Mouse (Mus musculus) thymus, postnatal 36 days (tissue): ENCODE measurements around the gene Epha7.

Experiments used
- DNase-seq, 2 experiments: peaks; one replicate each; pipeline ENCODE4 v3.0.0; 2022; ENCODE audit warnings: mixed read lengths in 2 of 2

The Epha7 gene

DNA sequence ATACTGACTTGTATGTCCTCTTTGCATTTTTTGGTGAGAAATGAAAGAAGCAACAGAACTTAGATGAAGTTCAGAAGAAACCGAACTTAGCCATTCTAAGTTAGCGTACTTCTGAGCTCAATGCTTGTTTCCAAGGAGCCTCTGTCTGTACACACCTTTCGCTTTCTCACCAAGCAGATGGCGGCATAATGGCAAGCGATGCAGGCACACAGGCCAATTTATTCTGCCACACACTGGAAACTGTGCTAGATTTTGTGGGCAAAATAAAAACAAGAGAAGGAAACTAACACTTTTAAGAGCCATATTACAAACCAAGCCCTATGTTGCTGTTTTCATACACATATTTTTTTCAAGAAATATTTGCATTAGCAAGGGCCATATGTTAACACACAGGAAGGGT is 88.6 kb downstream of the Epha7 start:
- no peak for DNase-seq

DNA sequence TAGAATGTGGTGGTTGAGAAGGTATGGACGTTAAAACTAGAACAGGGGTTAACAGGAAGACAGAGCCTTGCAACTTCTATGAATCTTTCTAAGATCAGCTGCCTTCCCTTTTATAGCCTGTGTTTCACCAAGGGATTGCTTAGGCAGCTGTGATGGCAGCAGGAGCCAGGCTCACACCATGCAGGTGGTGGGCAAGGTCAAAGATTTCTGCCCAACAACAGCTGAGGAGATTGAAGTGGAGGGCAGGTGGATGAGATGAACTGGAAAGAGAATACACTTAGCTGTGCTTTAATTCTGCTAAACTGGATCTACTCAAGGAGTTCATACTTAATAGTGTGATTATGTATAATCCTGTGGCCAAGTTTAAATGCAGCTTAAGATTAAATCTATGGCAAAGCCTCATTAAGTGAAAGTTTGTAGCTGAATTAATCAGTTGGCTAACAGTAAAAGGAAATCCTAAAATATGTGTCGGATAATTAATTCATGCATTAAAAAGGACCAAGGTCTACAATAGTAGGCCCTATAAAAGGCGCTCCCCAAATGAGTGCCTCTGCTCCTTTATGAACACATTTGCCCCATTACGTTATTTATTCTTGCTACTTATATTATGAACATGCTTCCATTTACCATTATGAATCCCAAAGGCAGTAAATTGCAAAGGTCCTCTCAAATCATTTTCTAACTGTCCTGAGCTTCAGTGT is 89.2 kb downstream of the Epha7 start:
- no peak for DNase-seq

DNA sequence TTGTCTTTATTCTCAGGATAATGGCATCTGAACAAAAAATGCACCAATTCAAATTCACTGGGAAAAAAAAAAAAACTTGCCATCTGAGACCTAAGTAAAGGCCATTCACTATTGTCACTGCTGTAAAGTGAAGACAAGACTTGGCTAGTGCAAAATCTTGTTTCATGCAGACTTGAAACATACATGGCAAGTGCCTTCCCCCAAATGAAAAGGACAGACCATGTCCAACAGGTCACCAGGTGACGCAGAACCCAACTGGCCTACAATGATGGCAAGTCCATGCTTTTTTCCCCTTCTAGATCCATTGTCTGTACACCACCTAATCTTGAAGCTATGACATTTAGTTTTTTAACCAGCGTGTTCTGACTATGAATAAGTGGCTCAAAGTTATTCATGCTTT is 94.1 kb downstream of the Epha7 start:
- no peak for DNase-seq

DNA sequence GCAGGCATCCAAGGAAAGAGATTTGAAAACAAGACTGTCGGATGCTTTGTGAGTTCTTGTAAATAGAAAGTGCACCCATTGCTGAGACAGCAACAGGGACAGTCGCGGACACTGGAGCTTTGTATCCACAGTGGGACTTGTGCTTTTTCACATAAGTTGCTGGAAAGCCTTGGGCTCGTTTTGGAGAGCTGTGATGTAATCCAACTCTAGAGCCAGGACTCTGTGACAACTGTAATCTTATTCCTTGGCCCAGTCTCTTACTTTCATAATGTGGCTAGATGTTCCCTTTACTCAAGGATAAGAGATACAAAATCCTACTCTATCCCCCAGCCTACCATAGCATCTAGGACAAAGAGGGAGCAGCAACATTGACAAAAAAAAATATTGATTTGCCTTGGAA is 97.2 kb downstream of the Epha7 start:
- no peak for DNase-seq

DNA sequence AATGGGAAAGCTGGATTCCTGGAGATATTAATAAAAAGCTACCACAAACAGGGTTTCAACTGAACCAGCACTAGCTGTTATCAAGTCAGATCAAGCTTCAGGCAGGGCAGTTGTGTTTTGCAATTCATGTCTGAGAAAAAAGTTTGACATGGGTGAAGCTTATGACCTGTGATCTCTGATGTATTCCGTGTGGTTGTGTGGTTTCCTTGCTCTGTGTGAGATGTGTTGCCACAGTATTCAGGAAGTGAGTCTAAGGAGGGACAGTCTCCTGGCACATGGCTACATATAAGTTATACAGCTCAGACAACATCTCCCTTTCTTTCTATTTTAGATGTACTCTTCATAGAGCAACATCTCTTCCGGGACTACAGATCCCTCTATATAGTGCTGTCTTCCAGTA is 99.1 kb downstream of the Epha7 start:
- no peak for DNase-seq

DNA sequence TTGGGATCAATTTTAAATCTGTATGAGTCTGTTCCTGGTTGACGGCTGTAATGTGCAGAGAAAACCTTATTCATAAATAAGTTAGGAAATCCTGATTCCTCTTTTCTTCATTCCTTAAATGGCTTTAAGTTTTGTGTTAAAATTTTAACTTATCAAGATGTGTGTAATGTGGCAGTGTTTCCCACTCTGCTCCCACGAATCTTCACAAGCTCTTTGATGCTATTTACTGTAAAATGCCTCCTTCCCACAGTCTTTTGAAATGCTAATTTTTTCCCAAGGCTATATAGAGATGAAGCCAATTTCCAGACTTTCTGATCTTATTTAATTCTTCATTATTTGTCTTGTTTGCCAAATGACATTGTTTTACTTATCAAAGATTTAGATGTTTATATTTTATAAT is 100.7 kb downstream of the Epha7 start:
- DNase-seq, result no peak

DNA sequence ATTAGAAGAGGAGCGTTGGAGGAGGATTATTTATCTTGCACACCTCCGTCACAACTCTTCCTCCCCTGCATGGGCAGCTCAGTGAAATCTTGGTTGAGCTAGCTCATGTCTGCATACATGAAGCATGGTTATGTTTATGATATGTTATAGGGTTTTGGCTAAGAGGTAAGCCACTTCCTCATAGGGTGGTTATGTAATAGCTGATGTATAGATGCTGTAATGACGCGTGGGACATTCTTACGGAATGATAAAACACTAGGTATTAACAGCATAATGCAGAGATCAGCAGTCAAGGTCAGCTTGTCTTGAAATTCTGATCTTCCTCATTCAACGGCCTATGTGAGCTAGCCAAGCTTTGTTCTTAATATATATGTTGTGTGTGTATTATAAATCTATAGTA is 107.7 kb downstream of the Epha7 start:
- no peak for DNase-seq

DNA sequence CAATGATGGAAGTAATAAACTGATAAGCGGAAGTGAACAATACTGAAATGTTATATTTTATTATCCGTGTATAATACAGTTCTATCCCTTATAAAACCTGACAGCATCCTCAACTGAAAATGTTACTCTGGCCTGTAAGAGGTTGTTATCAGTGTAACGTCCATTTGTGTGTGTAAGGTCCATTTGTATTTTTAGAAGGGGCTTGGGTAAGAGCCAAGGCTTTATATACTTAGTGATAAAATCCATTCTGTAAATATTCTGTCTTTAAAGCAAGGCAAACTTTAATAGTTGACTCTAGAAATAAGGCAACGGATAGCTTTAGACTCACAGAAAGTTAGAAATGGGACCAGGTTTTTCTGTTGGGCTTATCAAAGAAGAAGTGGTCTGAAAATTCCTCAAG is 113.1 kb downstream of the Epha7 start:
- DNase-seq, result no peak

DNA sequence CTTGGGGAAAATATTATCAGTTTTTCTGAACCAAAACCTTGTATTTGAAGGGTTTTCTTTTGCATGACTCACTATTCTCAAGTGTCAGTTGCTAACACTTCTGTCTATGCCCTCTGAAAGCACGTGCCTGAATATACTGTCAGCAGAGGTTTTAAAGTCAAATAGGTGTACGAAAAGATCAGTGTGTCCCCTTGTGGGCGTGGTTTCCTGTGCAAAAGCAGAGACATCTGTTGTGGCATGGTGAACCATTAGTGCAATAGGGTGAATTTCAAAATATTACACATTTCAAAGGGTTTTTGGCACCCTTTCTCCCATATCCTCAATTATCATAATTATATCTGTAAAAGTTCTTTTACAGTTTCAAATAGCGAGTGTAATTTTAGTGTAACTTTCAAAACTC is 120.5 kb downstream of the Epha7 start:
- DNase-seq, result no peak

DNA sequence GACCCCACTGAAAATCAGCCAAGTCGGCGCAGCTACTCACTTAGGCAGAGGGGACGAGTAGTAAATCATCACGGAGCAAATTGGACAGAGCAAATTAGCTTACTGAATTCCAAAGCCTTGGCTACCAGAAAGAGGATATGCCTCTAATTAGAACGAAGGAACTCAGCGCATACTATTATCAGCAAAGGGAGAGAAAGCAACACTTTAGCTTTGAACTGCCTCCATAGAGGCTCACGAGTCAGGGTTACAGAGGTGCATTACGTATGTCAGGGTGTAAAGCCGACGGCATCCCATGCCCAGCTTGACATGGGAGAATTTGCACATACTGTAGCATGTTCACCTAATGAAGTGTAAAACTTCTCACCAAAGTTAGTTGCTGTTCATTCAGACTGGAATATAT is 121.9 kb downstream of the Epha7 start:
- DNase-seq, result no peak

DNA sequence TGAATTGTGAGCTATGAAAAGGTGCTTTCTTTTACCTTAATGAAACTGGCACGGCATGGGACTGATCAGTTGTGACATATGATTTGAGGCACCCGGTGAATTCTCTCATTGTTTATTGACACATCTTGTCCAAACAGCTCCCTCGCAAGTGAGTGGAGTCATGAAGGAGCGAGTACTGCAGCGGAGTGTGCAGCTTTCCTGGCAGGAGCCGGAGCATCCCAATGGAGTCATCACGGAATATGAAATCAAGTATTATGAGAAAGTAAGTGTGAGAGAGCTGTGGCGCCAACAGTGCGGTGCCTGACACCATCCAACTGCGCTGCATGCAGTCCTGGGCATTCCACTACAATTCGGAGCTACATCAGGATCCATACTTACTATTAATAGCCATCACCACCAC is 122.6 kb downstream of the Epha7 start:
- DNase-seq, result no peak

DNA sequence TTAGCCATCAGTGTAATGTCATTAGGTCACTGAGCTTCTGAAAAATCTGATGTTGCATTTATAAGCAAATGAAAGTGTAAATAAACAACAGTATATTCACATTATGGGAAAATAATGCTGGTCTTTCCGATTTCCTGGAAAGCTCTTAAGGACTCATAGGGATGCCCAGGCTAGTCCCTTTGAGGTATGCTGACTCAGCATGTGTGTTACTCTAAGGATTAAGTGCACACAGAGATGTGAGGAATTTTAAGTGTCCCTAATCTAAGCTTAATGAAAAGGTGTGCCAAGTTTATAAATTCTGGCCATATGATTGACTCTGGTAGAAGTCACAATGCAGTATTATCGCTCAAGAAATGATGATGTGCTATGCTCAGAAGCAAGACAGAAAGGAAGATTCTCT is 127.8 kb downstream of the Epha7 start:
- no peak for DNase-seq

DNA sequence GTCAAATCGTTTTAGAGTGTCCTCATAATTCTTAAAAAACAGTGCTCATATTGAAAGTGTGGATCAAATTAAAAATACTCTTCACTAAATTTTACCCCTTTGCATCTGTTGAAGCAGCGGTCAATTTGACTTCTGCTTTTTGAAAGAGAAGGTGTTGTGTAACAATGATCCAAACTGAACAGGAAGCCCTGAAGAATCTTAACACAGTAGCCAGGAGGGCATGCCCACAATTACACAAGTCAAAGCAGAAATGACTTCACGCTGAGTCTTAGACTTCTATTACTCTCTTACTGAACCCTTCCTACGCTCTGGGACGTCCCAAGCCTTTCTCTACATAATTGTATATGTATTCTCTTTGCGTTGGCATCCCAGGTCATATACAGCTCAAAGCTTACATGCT is 131.3 kb downstream of the Epha7 start:
- no peak for DNase-seq

DNA sequence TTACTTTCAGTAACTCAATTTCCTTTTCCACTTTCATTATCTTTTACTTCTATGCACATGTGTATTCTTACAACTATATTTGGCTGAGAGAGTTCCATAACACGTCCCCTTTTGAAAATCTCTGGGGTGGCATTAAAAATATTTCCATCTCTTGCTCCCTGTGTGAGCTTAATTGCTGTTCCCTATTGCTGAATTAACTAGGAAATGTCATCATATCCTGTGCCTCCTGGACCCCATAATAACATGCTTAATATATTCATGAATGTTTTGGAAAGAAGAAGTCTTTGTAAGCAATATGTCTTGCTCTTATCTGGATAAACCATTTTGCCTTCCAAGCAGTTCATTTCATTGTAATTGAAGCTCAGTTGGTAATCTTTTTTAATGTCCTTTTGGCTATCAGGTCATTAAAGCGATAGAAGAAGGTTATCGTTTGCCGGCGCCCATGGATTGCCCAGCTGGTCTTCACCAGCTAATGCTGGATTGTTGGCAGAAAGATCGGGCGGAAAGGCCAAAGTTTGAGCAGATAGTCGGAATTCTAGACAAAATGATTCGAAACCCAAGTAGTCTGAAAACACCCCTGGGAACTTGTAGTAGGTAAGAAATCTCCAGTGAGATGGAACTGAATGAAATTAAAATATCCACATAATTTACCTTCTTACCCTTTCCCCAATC is 148.1 kb downstream of the Epha7 start:
- DNase-seq, result no peak

DNA sequence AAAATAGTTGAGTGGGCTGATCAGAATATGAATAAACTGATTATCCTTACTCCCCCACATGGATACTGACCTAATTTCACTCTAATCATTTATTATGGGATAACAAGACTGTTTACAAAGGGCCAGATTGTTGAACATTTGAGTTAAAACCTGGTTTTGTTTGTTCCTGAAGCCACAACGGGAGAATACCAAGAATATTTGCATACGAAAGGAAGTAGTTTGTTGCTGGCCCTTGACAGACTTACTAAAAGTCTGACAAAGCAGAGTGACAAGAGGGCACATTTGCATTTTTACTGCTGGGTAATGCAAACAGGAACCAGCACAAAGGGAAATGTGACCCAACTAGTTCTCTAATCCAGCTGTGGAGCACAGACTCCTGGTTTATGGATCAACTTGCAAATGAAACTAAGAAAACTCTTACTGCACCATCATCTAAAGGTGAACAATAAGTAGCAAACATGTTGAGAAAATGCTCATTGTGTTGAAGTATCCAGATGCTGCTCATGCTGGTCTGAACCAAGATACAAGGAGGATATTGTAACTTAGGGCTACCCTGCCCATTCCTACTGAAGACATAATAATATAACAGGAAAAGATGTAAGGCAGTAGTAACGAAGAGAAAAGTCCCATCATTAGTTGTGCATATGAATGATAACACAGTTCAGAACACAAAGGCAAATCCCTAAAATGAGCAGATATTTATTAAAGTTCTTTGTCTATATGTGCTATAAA is 154.8 kb downstream of the Epha7 start:
- DNase-seq, result no peak

DNA sequence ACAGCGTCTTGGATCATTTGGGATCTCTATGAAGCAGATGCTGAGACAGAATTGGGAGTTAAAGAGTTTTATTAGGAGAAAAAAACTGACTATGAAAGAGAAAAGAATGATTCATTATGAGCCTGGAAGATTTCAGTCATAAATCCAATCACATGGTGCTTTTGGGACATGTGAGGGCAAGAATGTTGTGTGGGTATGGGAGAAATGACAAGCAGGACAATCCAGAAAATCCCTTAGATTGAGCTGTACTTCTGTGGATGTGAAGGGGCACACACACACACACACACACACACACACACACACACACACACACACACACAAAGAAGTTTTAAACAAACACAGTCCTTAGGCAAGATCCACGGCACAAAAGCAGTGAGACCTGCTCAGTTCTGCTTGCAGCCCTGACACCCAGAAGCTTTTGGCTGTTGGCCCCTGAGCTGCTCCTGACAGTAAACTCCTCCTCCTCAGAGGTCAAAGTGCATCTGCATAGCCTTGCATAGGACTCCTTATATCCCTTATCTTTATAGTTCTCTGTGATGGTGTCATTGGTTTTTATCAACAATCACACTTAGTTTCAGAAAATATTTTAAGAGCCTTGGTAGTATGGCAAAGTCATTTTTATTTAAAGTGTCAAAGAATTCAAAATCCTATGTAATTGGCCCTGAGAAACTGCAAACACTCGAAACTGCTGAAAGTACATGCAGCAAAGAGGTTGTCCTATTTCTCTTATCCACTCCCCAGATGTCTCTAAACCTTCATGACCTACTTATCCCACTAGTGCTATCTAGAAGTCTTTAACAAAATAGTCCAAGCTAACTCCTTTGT is 185.7 kb downstream of the Epha7 start:
- DNase-seq, result no peak

DNA sequence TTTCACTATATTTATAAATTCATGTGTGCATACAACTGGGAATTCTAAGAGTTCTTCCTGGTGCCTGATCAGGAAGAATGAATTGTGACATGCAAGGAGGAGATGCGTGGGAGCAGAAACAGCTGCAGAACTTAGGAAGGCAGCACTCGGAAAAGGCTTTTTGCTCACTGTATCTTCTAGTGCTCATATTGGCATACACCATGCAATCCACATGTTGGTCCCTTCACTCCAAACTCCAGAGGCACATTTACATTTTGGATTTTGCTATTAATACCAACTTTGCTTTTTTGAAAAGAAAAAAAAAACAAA is 186.3 kb downstream of the Epha7 start:
- DNase-seq, result no peak

DNA sequence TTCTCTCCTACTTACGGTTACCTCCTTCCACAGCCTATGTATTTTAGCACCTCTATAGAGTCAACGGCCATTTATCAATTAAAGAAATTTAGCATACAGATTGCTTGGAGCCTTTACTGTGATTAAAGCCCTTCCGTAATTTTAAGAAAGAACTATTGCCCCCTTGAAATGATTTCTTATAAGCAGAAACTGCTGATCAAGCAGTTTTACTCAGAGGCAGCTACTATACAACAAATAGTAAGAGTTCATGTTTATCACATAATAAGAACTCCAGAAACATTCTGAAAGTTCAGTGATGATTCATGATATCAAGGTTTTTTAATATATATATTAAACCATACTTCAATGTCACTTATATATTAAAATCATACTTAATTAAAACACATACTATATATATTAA is 197.4 kb downstream of the Epha7 start:
- DNase-seq, result no peak
